Mouse (Mus musculus) G1E (cell line): Measurements from ENCODE around the gene Ppil2.

Experiments used
- CTCF ChIP-seq: IDR thresholded peaks from 2 replicates; pipeline ENCODE4 v1.5.1; 2012; ENCODE audit warnings: low read depth, low read length, inconsistent platforms, mixed read lengths
- GATA1 ChIP-seq: IDR thresholded peaks from 2 replicates; pipeline ENCODE4 v1.6.1; 2012; ENCODE audit warnings: borderline replicate concordance, low read length, inconsistent platforms, mixed read lengths
- GATA2 ChIP-seq: IDR thresholded peaks from 2 replicates; pipeline ENCODE4 v1.6.1; 2012; ENCODE audit warnings: low read depth, low read length, inconsistent platforms, borderline replicate concordance
- POLR2AphosphoS5 ChIP-seq: IDR thresholded peaks from 2 replicates; pipeline ENCODE4 v1.6.1; 2012; ENCODE audit warnings: low read depth, low read length, inconsistent platforms; ENCODE audit not compliant: insufficient replicate concordance
- TAL1 ChIP-seq: conservative IDR thresholded peaks from 2 replicates; pipeline ENCODE4 v1.6.1; 2012; ENCODE audit warnings: low read depth, low read length, inconsistent platforms, mixed read lengths

DNA sequence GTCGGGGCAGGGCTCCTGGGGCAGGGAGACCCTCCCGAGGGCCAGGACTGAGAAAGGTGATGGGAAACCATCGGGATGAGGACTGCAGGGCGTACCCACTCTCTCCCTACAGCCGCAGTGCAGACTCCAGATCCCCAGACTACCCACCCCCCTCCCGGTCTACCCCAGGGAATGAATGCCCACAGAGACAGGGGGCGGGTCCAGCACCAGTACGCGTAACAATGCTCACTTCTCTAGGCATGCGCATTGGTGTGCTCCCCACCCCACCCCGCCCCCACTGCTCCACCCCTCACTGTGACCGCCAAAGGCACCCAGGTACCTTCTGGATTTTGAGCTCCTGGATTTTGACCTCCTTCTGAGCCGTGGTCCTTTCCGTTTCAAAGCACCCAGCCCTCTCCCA, 10.5 kb upstream of the Ppil2 start:
- TF ChIP-seq CTCF (no peak), GATA1 (no peak), TAL1 (no peak), POLR2AphosphoS5 (no peak), GATA2 (no peak)
